Mouse (Mus musculus) midbrain, embryonic 11.5 days (tissue): ENCODE measurements at regions not wholly inside any gene's neighbourhood (a gene's known extent, or its start where the extent isn't known, plus 50 kb on each side); places are given as distances from the start of the nearest gene placed in this dataset.
A peak's percentile ranks its signal among the peaks of the same experiment; 100 is the strongest.

ENCODE experiments used
- ATAC-seq: fragments of 200-750 bp; cut with Nextera tagmentation; 2 replicates; pipeline ENCODE4 v1.8.0; 2017; ENCODE audit warnings: moderate TSS enrichment, moderate library complexity; ENCODE audit not compliant: low FRiP score
- DNase-seq: peaks from one replicate; pipeline ENCODE4 v3.0.0; 2015; ENCODE audit warnings: low spot score; ENCODE audit errors: missing footprints
- H3K27ac ChIP-seq: fragments of 300-500 bp; sonication (generic); 2 replicates; pipeline ENCODE4 v1.5.1; 2014; ENCODE audit warnings: low read depth, low read length
- H3K27me3 ChIP-seq: fragments of 300-500 bp; sonication (generic); 2 replicates; pipeline ENCODE4 v1.6.1; 2014; ENCODE audit warnings: mild to moderate bottlenecking, low read length, moderate library complexity, mixed read lengths; ENCODE audit not compliant: control insufficient read depth, insufficient read depth
- H3K36me3 ChIP-seq: fragments of 300-500 bp; sonication (generic); 2 replicates; pipeline ENCODE4 v1.6.1; 2014; ENCODE audit warnings: mild to moderate bottlenecking, low read length, moderate library complexity, mixed read lengths; ENCODE audit not compliant: control insufficient read depth, insufficient read depth
- H3K4me1 ChIP-seq: fragments of 300-500 bp; sonication (generic); 2 replicates; pipeline ENCODE4 v1.6.1; 2014; ENCODE audit warnings: low read length; ENCODE audit not compliant: control insufficient read depth, insufficient read depth
- H3K4me2 ChIP-seq: fragments of 300-500 bp; sonication (generic); 2 replicates; pipeline ENCODE4 v1.6.1; 2014; ENCODE audit warnings: mild to moderate bottlenecking, moderate library complexity
- H3K4me3 ChIP-seq: fragments of 300-500 bp; sonication (generic); 2 replicates; pipeline ENCODE4 v1.5.1; 2014; ENCODE audit warnings: low read depth, low read length
- H3K9ac ChIP-seq: fragments of 300-500 bp; sonication (generic); 2 replicates; pipeline ENCODE4 v1.6.1; 2014; ENCODE audit warnings: low read length
- H3K9me3 ChIP-seq: fragments of 300-500 bp; sonication (generic); 2 replicates; pipeline ENCODE4 v1.6.1; 2016; ENCODE audit warnings: low read length; ENCODE audit not compliant: control insufficient read depth
- WGBS: fragments of 180-500 bp; shearing (Covaris S2); extraction: QIAGEN DNeasy Blood & Tissue Kit; methylation state at CpG from one replicate; pipeline ENCODE4 v1.1.7; 2014; 5-methylcytosine and 5-hydroxymethylcytosine counted together

DNA sequence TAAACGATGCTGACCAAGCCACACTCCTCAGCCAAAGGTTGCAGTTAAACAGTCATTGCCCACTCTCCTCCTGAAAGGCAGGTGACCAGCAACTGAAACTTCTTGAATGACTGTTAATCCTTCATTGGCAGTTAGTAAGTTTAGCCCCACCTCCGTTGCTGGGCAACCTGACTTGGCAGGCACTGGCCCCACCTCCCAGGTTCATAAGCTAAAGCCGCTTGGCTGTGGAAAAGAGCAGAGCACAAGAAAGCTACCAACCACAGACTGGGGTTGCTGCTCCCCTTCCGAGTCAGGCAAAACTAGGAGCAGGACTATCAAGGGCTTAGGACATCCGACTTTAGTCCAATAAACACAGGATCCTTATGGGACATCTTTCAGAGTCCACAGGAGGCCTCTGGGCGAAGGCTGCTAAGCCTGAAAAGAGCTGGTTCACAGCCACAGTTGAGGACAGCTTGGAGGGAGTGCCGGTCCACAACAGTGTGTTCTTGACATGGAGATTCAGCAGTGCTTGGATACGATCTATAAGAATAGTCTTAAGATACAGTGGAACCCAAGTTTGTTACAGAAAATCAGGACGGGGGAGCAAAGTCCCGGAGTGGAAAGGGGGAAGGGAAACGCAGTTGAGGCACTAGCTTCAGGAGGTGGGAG is 67.7 kb upstream of the Kcnma1 start:
- ATAC-seq (peak; percentile 57; the same call in 1 of the 2 replicates), DNase-seq (peak; percentile 94)
- no peak overlapping the region for H3K9ac ChIP-seq
- no peaks in the 10 kb centered on the region for H3K27me3 ChIP-seq
- no peaks in the 10 kb centered on the region for H3K36me3 ChIP-seq
- H3K9me3 ChIP-seq, result no peaks in the 10 kb centered on the region
- H3K4me1 ChIP-seq, result peaks cover 5% of the 10 kb centered on the region
- H3K27ac ChIP-seq, result no peak overlapping the region
- H3K4me2 ChIP-seq, result peak overlapping the region; percentile 38
- 17% methylated on average over 11 of the region's 11 CpGs for WGBS
- H3K4me3 ChIP-seq, result no peak overlapping the region

DNA sequence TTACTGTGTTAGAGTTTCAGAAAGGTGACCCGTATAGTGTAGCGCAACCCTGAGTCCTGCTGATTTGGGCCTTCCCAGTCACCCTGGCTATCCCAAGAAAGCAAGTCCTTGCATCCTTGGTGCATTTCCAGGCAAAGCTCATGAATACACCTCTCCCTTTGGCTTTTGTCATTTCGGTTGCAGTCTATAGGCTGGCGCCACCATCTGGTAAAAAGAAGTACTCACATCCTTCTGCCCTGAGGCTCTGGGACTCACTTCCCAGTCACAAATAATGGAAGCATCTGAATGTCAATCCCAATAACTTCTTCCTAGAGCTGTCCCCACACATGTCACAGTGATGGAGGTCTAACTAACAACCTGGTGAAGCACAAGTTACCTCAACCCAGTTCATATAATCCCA is 54.4 kb upstream of the Kcnma1 start:
- ATAC-seq (no peak), DNase-seq (no peak)
- WGBS, result 60% methylated on average over 4 of the region's 4 CpGs
- Histone ChIP-seq H3K36me3 (no peaks in the 10 kb centered on the region), H3K4me1 (no peaks in the 10 kb centered on the region), H3K9me3 (no peaks in the 10 kb centered on the region), H3K27me3 (no peaks in the 10 kb centered on the region), H3K9ac (no peak overlapping the region), H3K4me2 (no peak overlapping the region), H3K27ac (no peak overlapping the region), H3K4me3 (no peak overlapping the region)

DNA sequence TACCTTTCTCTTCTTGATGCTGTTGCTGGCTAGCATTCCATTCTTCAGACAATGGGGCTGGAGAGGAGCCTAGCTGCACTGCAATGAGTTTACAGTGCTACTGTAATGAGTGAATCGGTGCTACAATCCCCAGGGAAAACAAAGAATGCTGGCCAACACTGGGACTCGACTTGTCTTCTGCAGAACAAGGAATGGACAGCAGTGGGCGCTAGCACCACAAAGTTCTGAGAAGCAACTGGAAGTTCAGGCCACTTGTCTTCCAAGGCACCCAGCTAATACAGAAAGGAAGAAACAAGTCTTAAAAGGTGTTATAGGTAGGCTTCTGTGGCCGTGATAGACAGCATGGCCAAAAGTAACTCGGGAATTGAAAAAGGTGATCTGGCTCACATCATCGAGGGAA is 53.4 kb upstream of the Kcnma1 start:
- no peak for ATAC-seq
- H3K9ac ChIP-seq, result no peak overlapping the region
- H3K27ac ChIP-seq, result no peak overlapping the region
- no peaks in the 10 kb centered on the region for H3K4me1 ChIP-seq
- H3K27me3 ChIP-seq, result no peaks in the 10 kb centered on the region
- peak; percentile 92 for DNase-seq
- no peak overlapping the region for H3K4me2 ChIP-seq
- 46% methylated on average over 6 of the region's 6 CpGs for WGBS
- no peaks in the 10 kb centered on the region for H3K9me3 ChIP-seq
- H3K36me3 ChIP-seq, result no peaks in the 10 kb centered on the region
- no peak overlapping the region for H3K4me3 ChIP-seq

GRCm38 (mm10) chr14:24065231-24065767 is 51.0 kb upstream of the Kcnma1 start:
- H3K27ac ChIP-seq, result no peak overlapping the region
- H3K4me2 ChIP-seq, result no peak overlapping the region
- 85% methylated on average over 4 of the region's 4 CpGs for WGBS
- no peak overlapping the region for H3K9ac ChIP-seq
- no peaks in the 10 kb centered on the region for H3K9me3 ChIP-seq
- no peaks in the 10 kb centered on the region for H3K4me1 ChIP-seq
- DNase-seq (no peak), ATAC-seq (no peak)
- H3K27me3 ChIP-seq, result no peaks in the 10 kb centered on the region
- H3K4me3 ChIP-seq, result no peak overlapping the region
- H3K36me3 ChIP-seq, result no peaks in the 10 kb centered on the region
